Mouse (Mus musculus) erythroblast, embryonic 14.5 days (primary cell): ENCODE data around the gene 3100002H09Rik. TPM values are rescaled to one million over a fixed set of nuclear protein-coding genes. Genes with fewer than 3 reads are reported as not detected.

Experiments used
- H3K27me3 ChIP-seq: 2 replicates; pipeline ENCODE4 v1.6.1; 2012; ENCODE audit warnings: inconsistent platforms; ENCODE audit not compliant: control insufficient read depth
- H3K36me3 ChIP-seq: 2 replicates; pipeline ENCODE4 v1.6.1; 2012; ENCODE audit warnings: mild to moderate bottlenecking, inconsistent platforms; ENCODE audit not compliant: control insufficient read depth
- H3K4me1 ChIP-seq: 2 replicates; pipeline ENCODE4 v1.6.1; 2012; ENCODE audit warnings: inconsistent platforms; ENCODE audit not compliant: control insufficient read depth
- H3K4me3 ChIP-seq: replicated peaks from 2 replicates; pipeline ENCODE3; 2012; ENCODE audit warnings: moderate library complexity, mild to moderate bottlenecking, inconsistent platforms
- H3K9me3 ChIP-seq: 2 replicates; pipeline ENCODE4 v1.6.1; 2012; ENCODE audit warnings: low read length, inconsistent platforms, mixed read lengths; ENCODE audit not compliant: control insufficient read depth
- GATA1 ChIP-seq: IDR thresholded peaks from 2 replicates; pipeline ENCODE4 v1.6.1; 2012; ENCODE audit warnings: low read length, inconsistent platforms, mixed read lengths
- TAL1 ChIP-seq: IDR thresholded peaks from 3 replicates; pipeline ENCODE4 v1.6.1; 2012; ENCODE audit warnings: low read length, inconsistent platforms, mixed read lengths
- polyA plus RNA-seq: library from polyadenylated mRNA; stranded (reverse); fragments of >175 nt; gene quantifications from 2 replicates; pipeline ENCODE4 v1.2.3, GENCODE M21; 2012

Gene 3100002H09Rik
- polyA plus RNA-seq, 1 experiment, result not detected

GRCm38 (mm10) chr4:124573586-124573985 is 37.0 kb downstream of the 3100002H09Rik start:
- H3K27me3 ChIP-seq, result peaks cover 76% of the 10 kb centered on the region

DNA sequence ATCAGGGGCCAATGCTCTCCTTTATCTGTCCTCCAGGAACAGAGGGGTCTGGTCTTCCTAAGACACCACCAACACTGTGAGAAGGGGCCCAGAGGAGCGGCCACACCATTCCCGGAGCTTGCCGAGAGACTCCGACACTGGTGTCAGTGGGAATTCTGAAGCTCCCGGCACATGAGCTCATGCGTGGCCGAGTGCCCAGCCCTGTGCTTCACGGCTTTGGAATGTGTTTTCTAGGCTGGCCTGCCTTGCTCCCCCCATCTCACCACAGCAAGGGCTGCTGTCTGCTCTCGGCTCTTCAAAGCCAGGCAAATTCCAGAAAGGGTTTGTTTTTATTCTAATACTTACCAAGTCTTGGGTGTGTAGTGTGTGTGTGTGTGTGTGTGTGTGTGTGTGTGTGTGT is 39.6 kb downstream of the 3100002H09Rik start:
- H3K9me3 ChIP-seq, result peaks cover 5% of the 10 kb centered on the region; the same call in 1 of the 2 replicates
- H3K27me3 ChIP-seq, result peaks cover 56% of the 10 kb centered on the region
- H3K4me3 ChIP-seq, result no peak overlapping the region

More at GRCm38 (mm10) chr4:124573586-124573985, 37.0 kb downstream of the 3100002H09Rik start:
- no peaks in the 10 kb centered on the region for H3K4me1 ChIP-seq
- no peak overlapping the region for H3K4me3 ChIP-seq
- TF ChIP-seq GATA1 (no peak), TAL1 (no peak)
- peaks cover 7% of the 10 kb centered on the region; the same call in 1 of the 2 replicates for H3K9me3 ChIP-seq
- H3K36me3 ChIP-seq, result no peaks in the 10 kb centered on the region

GRCm38 (mm10) chr4:124569661-124570060 is 40.9 kb downstream of the 3100002H09Rik start:
- H3K36me3 ChIP-seq, result no peaks in the 10 kb centered on the region
- H3K27me3 ChIP-seq, result peaks cover 43% of the 10 kb centered on the region
- TF ChIP-seq TAL1 (no peak), GATA1 (no peak)

More for the DNA sequence above, 39.6 kb downstream of the 3100002H09Rik start:
- TF ChIP-seq TAL1 (no peak), GATA1 (no peak)
- H3K36me3 ChIP-seq, result no peaks in the 10 kb centered on the region
- no peaks in the 10 kb centered on the region for H3K4me1 ChIP-seq

DNA sequence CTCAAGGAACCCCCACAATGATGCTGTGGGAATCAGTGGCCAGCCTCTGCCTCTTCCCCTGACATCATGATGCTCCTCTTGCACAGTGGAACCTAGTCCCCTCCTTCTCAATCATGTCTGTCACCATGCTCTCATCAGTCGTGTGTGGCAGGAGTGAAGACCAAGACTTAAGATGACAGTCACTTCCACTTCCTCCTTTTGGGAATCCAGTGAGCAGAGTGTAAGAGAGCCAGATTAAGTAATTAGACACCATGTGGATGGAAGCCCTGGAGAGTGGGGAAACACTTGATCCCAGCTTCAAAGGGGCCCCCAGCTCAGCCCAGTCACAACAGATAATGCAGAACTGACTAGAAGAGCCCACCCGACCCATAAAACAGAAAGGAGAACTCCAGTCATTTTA is 47.2 kb downstream of the 3100002H09Rik start:
- Histone ChIP-seq H3K9me3 (no peaks in the 10 kb centered on the region), H3K4me1 (no peaks in the 10 kb centered on the region), H3K36me3 (no peaks in the 10 kb centered on the region), H3K4me3 (no peak overlapping the region), H3K27me3 (peaks cover 7% of the 10 kb centered on the region)
- TF ChIP-seq GATA1 (no peak), TAL1 (no peak)

More at GRCm38 (mm10) chr4:124569661-124570060, 40.9 kb downstream of the 3100002H09Rik start:
- Histone ChIP-seq H3K9me3 (peaks cover 1% of the 10 kb centered on the region; the same call in 1 of the 2 replicates), H3K4me1 (no peaks in the 10 kb centered on the region), H3K4me3 (no peak overlapping the region)

- no peak for TF ChIP-seq GATA1
- Histone ChIP-seq H3K9me3 (no peaks in the 10 kb centered on the region), H3K36me3 (no peaks in the 10 kb centered on the region), H3K27me3 (peaks cover 5% of the 10 kb centered on the region; the same call in 1 of the 2 replicates), H3K4me3 (no peak overlapping the region), H3K4me1 (no peaks in the 10 kb centered on the region)
Observed at GRCm38 (mm10) chr4:124562721-124563120, 47.9 kb downstream of the 3100002H09Rik start.

Other genes starting within 250 kb of the 3100002H09Rik start
- 0.01 and 0.02 TPM in 2 replicates for gene Pou3f1, start 46.0 kb upstream of the 3100002H09Rik start, polyA plus RNA-seq
- 0.19 and 0.50 TPM in 2 replicates for gene Utp11, start 82.8 kb upstream of the 3100002H09Rik start, polyA plus RNA-seq
- gene Fhl3, start 89.9 kb upstream of the 3100002H09Rik start, polyA plus RNA-seq, result 0.05 and 0.09 TPM in 2 replicates
- gene Sf3a3, start 104.0 kb upstream of the 3100002H09Rik start, polyA plus RNA-seq, result 2.5 and 3.6 TPM in 2 replicates
- 1.5 and 2.5 TPM in 2 replicates for gene Inpp5b, start 131.0 kb upstream of the 3100002H09Rik start, polyA plus RNA-seq
- 3.1 and 3.6 TPM in 2 replicates for gene Mtf1, start 191.3 kb upstream of the 3100002H09Rik start, polyA plus RNA-seq
- gene Yrdc, start 239.9 kb upstream of the 3100002H09Rik start, polyA plus RNA-seq, result 0.76 and 1.0 TPM in 2 replicates
- gene 1110065P20Rik, start 240.4 kb upstream of the 3100002H09Rik start, polyA plus RNA-seq, result 0.90 and 1.2 TPM in 2 replicates